Comparison of ENCODE assay signal across 21 mouse cellular contexts in genomic region chr4:152457673-152458072, GRCm38 (mm10). TPM values are rescaled to one million over a fixed set of nuclear protein-coding genes. Genes with fewer than 3 reads are reported as not detected.
DNase-seq lines count a peak whose midpoint lies in the region; ATAC-seq and TF ChIP-seq lines count a peak whose summit lies in the region.
"Had no signal": no experiment of that assay in that cellular context is flagged by ENCODE, and none has a peak within 500 bp of the region (broad histone marks: within the 10 kb centered on the region; RNA-seq: fewer than 3 reads in every experiment).

No protein-coding gene starts in this region.

- H3K9ac ChIP-seq in forebrain, postnatal 0 days = no peak overlapping the region
- no peak overlapping the region for H3K9ac ChIP-seq in forebrain, embryonic 13.5 days
- H3K9ac ChIP-seq: embryonic facial prominence, embryonic 15.5 days; heart, embryonic 13.5 days; hindbrain, embryonic 12.5 days had no signal

- 95% methylated on average over 4 of the region's 4 CpGs for WGBS in forebrain, postnatal 0 days
- WGBS in forebrain, embryonic 13.5 days = 91% methylated on average over 4 of the region's 4 CpGs
- 87% methylated on average over 4 of the region's 4 CpGs for WGBS in olfactory bulb, adult 2 months

- ATAC-seq in forebrain, postnatal 0 days = no peak
- no peak for ATAC-seq in forebrain, embryonic 13.5 days
- ATAC-seq in megakaryocyte, adult 5-6 weeks (ENCODE audit: poor library complexity, severe bottlenecking) = peak; percentile 51; the same call in 1 of the 2 replicates
- ATAC-seq: forebrain, embryonic 16.5 days; hindbrain, embryonic 16.5 days had no signal

- TF ChIP-seq CTCF in forebrain, postnatal 0 days (IDR thresholded peaks at IDR 0.05; ENCODE audit: low read depth) = no peak
- no peak for TF ChIP-seq CTCF in olfactory bulb, adult 2 months (IDR thresholded peaks at IDR 0.05; ENCODE audit: insufficient read depth, low read depth, low read length)

- no peaks in the 10 kb centered on the region for H3K4me1 ChIP-seq in forebrain, postnatal 0 days (ENCODE audit: insufficient read depth)
- H3K4me1 ChIP-seq in forebrain, embryonic 13.5 days = peaks cover 8% of the 10 kb centered on the region
- peaks cover 88% of the 10 kb centered on the region for H3K4me1 ChIP-seq in olfactory bulb, adult 2 months (ENCODE audit: control insufficient read depth, insufficient read depth, low read length)
- H3K4me1 ChIP-seq: embryonic facial prominence, embryonic 15.5 days had no signal

- no peak for DNase-seq in forebrain, postnatal 0 days
- peak; percentile 25 for DNase-seq in 3134 (ENCODE audit: extremely low read depth, insufficient read length, low spot score)
- DNase-seq in lung, adult 18-20 months = no peak
- DNase-seq in cerebellum, adult 9-11 months = no peak
- DNase-seq: adrenal gland, adult 2 months; adrenal gland, postnatal 25 days; cerebellum, adult 18-20 months; cerebellum, postnatal 10 days; embryo, embryonic 11 days; gastrocnemius, postnatal 36 days; heart, adult 11 months; heart, postnatal 4 days had no signal

- no peaks in the 10 kb centered on the region for H3K9me3 ChIP-seq in forebrain, postnatal 0 days (ENCODE audit: low read length)
- H3K9me3 ChIP-seq in forebrain, embryonic 13.5 days (replicated peaks) = no peaks in the 10 kb centered on the region
- H3K9me3 ChIP-seq: embryonic facial prominence, embryonic 15.5 days; heart, embryonic 13.5 days; hindbrain, embryonic 12.5 days had no signal

- no peak overlapping the region for H3K4me2 ChIP-seq in forebrain, postnatal 0 days (ENCODE audit: low read depth)
- no peak overlapping the region for H3K4me2 ChIP-seq in forebrain, embryonic 13.5 days
- H3K4me2 ChIP-seq: embryonic facial prominence, embryonic 15.5 days; heart, embryonic 13.5 days; hindbrain, embryonic 12.5 days had no signal

- H3K27me3 ChIP-seq in forebrain, postnatal 0 days (ENCODE audit: insufficient read depth, low read length) = no peaks in the 10 kb centered on the region
- H3K27me3 ChIP-seq in forebrain, embryonic 13.5 days = no peaks in the 10 kb centered on the region
- H3K27me3 ChIP-seq: embryonic facial prominence, embryonic 15.5 days; hindbrain, embryonic 12.5 days had no signal

- no peak overlapping the region for H3K4me3 ChIP-seq in forebrain, postnatal 0 days (ENCODE audit: low read depth, low read length)
- H3K4me3 ChIP-seq in forebrain, embryonic 13.5 days = no peak overlapping the region
- H3K4me3 ChIP-seq in olfactory bulb, adult 2 months (ENCODE audit: insufficient read depth, low read depth, low read length) = no peak overlapping the region
- H3K4me3 ChIP-seq: embryonic facial prominence, embryonic 15.5 days; erythroblast, embryonic 14.5 days; heart, embryonic 13.5 days; hindbrain, embryonic 12.5 days had no signal

- TF ChIP-seq POLR2A in olfactory bulb, adult 2 months (IDR thresholded peaks at IDR 0.05; ENCODE audit: insufficient read depth, low read depth, low read length) = no peak

- H3K36me3 ChIP-seq in forebrain, postnatal 0 days (ENCODE audit: insufficient read depth) = no peaks in the 10 kb centered on the region
- no peaks in the 10 kb centered on the region for H3K36me3 ChIP-seq in forebrain, embryonic 13.5 days (ENCODE audit: poor library complexity, severe bottlenecking)
- H3K36me3 ChIP-seq: embryonic facial prominence, embryonic 15.5 days; heart, embryonic 13.5 days; hindbrain, embryonic 12.5 days had no signal

- 0 out of 2 replicates have a peak overlapping the region, but pooled peaks have one; percentile 81 for H3K27ac ChIP-seq in forebrain, postnatal 0 days (ENCODE audit: low read depth, low read length)
- no peak overlapping the region for H3K27ac ChIP-seq in forebrain, embryonic 13.5 days
- peak overlapping the region; percentile 99 for H3K27ac ChIP-seq in olfactory bulb, adult 2 months (ENCODE audit: insufficient read depth, low read depth, low read length)
- H3K27ac ChIP-seq: embryonic facial prominence, embryonic 15.5 days; heart, embryonic 13.5 days; hindbrain, embryonic 12.5 days had no signal

RNA-seq across cellular contexts. Expression of gene Nphp4, which starts 18.8 kb away (rescaled TPM):
- 5.5 and 6.5 TPM in 2 replicates for total RNA-seq in forebrain, postnatal 0 days (2014; rRNA removed)
- 2.6 and 3.5 TPM in 2 replicates for polyA plus RNA-seq in forebrain, postnatal 0 days (2015; fragmentation: Nextera tagmentation; extraction: Ambion mirVana)
- polyA plus RNA-seq in forebrain, embryonic 13.5 days (2015; fragmentation: Nextera tagmentation; extraction: Ambion mirVana) = 4.4 and 5.2 TPM in 2 replicates
- total RNA-seq in megakaryocyte, adult 5-6 weeks (2015) = 0.27 and 0.91 TPM in 2 replicates
- total RNA-seq in megakaryocyte, adult 5-6 weeks (2017) = 0.18 TPM in 1 of 2 replicates, not detected in the other
- not detected in 2 replicates for polyA plus RNA-seq in olfactory bulb, adult 2 months (2012; ENCODE audit: insufficient read depth, insufficient read length, low replicate concordance, missing spikeins)

RNA-seq across cellular contexts. Expression of gene Kcnab2, which starts 20.0 kb away (rescaled TPM):
- 31.5 and 38.6 TPM in 2 replicates for total RNA-seq in forebrain, postnatal 0 days (2014; rRNA removed)
- 20.9 and 24.2 TPM in 2 replicates for polyA plus RNA-seq in forebrain, postnatal 0 days (2015; fragmentation: Nextera tagmentation; extraction: Ambion mirVana)
- 12.2 and 13.1 TPM in 2 replicates for polyA plus RNA-seq in forebrain, embryonic 13.5 days (2015; fragmentation: Nextera tagmentation; extraction: Ambion mirVana)
- total RNA-seq in megakaryocyte, adult 5-6 weeks (2015) = 51.4 and 61.6 TPM in 2 replicates
- total RNA-seq in megakaryocyte, adult 5-6 weeks (2017) = 77.7 and 116 TPM in 2 replicates
- not detected in 2 replicates for polyA plus RNA-seq in olfactory bulb, adult 2 months (2012; ENCODE audit: insufficient read depth, insufficient read length, low replicate concordance, missing spikeins)
